39 mouse cellular contexts compared by ENCODE assay signal in the genomic region with DNA sequence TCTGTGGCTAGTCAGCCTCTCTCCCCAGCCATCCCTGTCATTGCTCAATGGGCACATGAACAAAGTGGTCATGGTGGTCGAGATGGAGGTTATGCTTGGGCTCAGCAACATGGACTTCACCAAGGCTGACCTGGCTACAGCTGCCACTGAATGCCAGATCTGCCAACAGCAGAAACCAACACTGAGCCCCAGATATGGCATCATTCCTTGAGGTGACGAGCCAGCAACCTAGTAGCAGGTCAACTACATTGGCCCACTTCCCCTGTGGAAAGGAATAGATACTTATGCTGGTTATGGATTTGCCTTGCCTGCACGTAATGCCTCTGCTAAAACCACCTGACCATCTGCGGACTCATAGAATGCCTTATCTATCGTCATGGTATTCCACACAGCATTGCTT. TPM values are rescaled to one million over a fixed set of nuclear protein-coding genes. Genes with fewer than 3 reads are reported as not detected.
"Had no signal": no experiment of that assay in that cellular context is flagged by ENCODE, and none has a peak within 500 bp of the region (broad histone marks: within the 10 kb centered on the region; RNA-seq: fewer than 3 reads in every experiment).

No protein-coding gene starts in this region.

RNA-seq across cellular contexts. Expression of a gene that starts 49.4 kb away (rescaled TPM):
- polyA plus RNA-seq: myocyte had no signal

RNA-seq across cellular contexts. Expression of a gene that starts 58.5 kb away (rescaled TPM):
- total RNA-seq: left cerebral cortex, postnatal 10 days; left cerebral cortex, postnatal 14 days; left cerebral cortex, postnatal 25 days; left cerebral cortex, postnatal 36 days; left cerebral cortex, postnatal 4 days; liver, adult 2 months; megakaryocyte progenitor cell, adult 5-6 weeks; megakaryocyte, adult 5-6 weeks; megakaryocyte-erythroid progenitor cell, adult 5-6 weeks; midbrain, postnatal 0 days; monocyte, adult 5-6 weeks had no signal
- polyA plus RNA-seq: limb, embryonic 10.5 days; limb, embryonic 11.5 days; limb, embryonic 12.5 days; limb, embryonic 13.5 days; limb, embryonic 14.5 days; limb, embryonic 15.5 days; liver, adult 2 months; liver, embryonic 11.5 days; liver, embryonic 12.5 days; liver, embryonic 13.5 days; liver, embryonic 14.5 days; liver, embryonic 15.5 days; liver, embryonic 16.5 days; liver, postnatal 0 days; lung, adult 2 months; lung, embryonic 14.5 days; lung, embryonic 15.5 days; lung, embryonic 16.5 days; lung, postnatal 0 days; macrophage; midbrain, embryonic 10.5 days; midbrain, embryonic 12.5 days; midbrain, embryonic 13.5 days; midbrain, embryonic 14.5 days; midbrain, embryonic 15.5 days; midbrain, embryonic 16.5 days; midbrain, postnatal 0 days; myocyte; neural tube, embryonic 11.5 days; neural tube, embryonic 12.5 days had no signal
